Mouse (Mus musculus): ENCODE results near the gene Ralgapa2. TPM values are rescaled to one million over a fixed set of nuclear protein-coding genes. Genes with fewer than 3 reads are reported as not detected.

Ralgapa2 gene
- total and polyA plus RNA-seq, 3 experiments, result 14.5 to 41.3 (median 36.7) TPM

- TF ChIP-seq POLR2A (IDR thresholded peaks at IDR 0.05; ENCODE audit: insufficient read depth, low read depth, low read length) (no peak), EP300 (IDR thresholded peaks at IDR 0.05; ENCODE audit: insufficient read depth, low read depth, low read length) (no peak), CTCF (IDR thresholded peaks at IDR 0.05) (no peak)
- 1% methylated on average over 79 of the region's 86 CpGs for WGBS
- Histone ChIP-seq H3K79me2 (replicated peaks; ENCODE audit: control insufficient read depth, insufficient read depth, low read length) (no peaks in the 10 kb centered on the region), H3K4me3 (peak within 1 kb of the TSS; percentile 39), H3K4me1 (ENCODE audit: control insufficient read depth, insufficient read depth, low read length) (peaks cover 2% of the 10 kb centered on the region), H3K9ac (ENCODE audit: low read depth, low read length) (no peak within 1 kb of the TSS), H3K27me3 (ENCODE audit: control insufficient read depth, insufficient read depth, low read length) (peaks cover 47% of the 10 kb centered on the region), H3K36me3 (ENCODE audit: control insufficient read depth, insufficient read depth, low read length) (no peaks in the 10 kb centered on the region), H3K27ac (no peak within 1 kb of the TSS)
- intact Hi-C loops (cut with DNase I), result no loop called here
- DNase-seq, result peak; percentile 28 to 39
Observed at GRCm38 (mm10) chr2:146221076-146221928, 290.8 kb downstream of the Ralgapa2 start, which contains the start of gene Insm1. TSS of gene Insm1 (plus strand) at chr2:146221921.

DNA sequence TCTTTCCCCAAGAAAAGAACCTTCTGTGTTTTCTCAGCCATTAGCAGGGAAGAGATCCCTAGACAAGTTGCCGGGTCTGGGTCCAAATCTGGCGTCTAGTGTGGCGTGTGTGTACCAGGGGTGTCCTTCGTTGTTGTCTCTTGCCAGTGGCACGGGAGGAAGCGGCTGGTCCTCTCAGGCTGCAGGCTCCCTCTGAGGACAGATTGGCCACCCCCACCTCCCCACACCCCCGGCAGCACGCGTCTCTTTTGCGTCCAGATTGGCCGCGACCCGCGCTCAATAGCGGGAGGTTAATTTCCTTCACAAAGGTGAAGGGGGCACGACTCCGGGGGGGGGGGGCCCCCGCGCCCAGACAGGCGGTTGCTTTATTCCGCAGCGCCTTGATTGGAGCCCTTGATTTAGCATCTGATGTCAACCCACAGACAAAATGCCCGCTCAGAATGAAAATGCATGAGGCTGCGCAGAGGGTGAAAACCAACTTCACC lies 291.5 kb downstream of the Ralgapa2 start:
- WGBS, result 3% methylated on average over 24 of the region's 24 CpGs
- intact Hi-C loops (cut with DNase I), result no loop called here
- Histone ChIP-seq H3K27me3 (ENCODE audit: control insufficient read depth, insufficient read depth, low read length) (peaks cover 50% of the 10 kb centered on the region), H3K36me3 (ENCODE audit: control insufficient read depth, insufficient read depth, low read length) (no peaks in the 10 kb centered on the region), H3K9ac (ENCODE audit: low read depth, low read length) (no peak overlapping the region), H3K4me1 (ENCODE audit: control insufficient read depth, insufficient read depth, low read length) (peaks cover 2% of the 10 kb centered on the region), H3K79me2 (replicated peaks; ENCODE audit: control insufficient read depth, insufficient read depth, low read length) (no peaks in the 10 kb centered on the region), H3K27ac (no peak overlapping the region), H3K4me3 (no peak overlapping the region; the same call in 1 of the 2 replicates)
- no peak for TF ChIP-seq CTCF (IDR thresholded peaks at IDR 0.05)
- TF ChIP-seq EP300 (IDR thresholded peaks at IDR 0.05; ENCODE audit: insufficient read depth, low read depth, low read length), result no peak
- no peak for TF ChIP-seq POLR2A (IDR thresholded peaks at IDR 0.05; ENCODE audit: insufficient read depth, low read depth, low read length)
- DNase-seq, result no peak

GRCm38 (mm10) chr2:146219791-146220190 lies 292.4 kb downstream of the Ralgapa2 start:
- no peak for DNase-seq
- H3K27me3 ChIP-seq (ENCODE audit: control insufficient read depth, insufficient read depth, low read length), result peaks cover 50% of the 10 kb centered on the region
- intact Hi-C loops (cut with DNase I), result loop anchor here (10.0 kb wide), 1 partner anchor 195 kb away; no protein-coding TSS in a partner anchor
- no peak overlapping the region for H3K9ac ChIP-seq (ENCODE audit: low read depth, low read length)
- WGBS, result 15% methylated on average over 11 of the region's 11 CpGs
- no peak for TF ChIP-seq EP300 (IDR thresholded peaks at IDR 0.05; ENCODE audit: insufficient read depth, low read depth, low read length)
- no peak for TF ChIP-seq POLR2A (IDR thresholded peaks at IDR 0.05; ENCODE audit: insufficient read depth, low read depth, low read length)
- no peak for TF ChIP-seq CTCF (IDR thresholded peaks at IDR 0.05)
- H3K27ac ChIP-seq, result no peak overlapping the region
- H3K79me2 ChIP-seq (replicated peaks; ENCODE audit: control insufficient read depth, insufficient read depth, low read length), result no peaks in the 10 kb centered on the region
- H3K4me3 ChIP-seq, result no peak overlapping the region
- peaks cover 2% of the 10 kb centered on the region for H3K4me1 ChIP-seq (ENCODE audit: control insufficient read depth, insufficient read depth, low read length)
- no peaks in the 10 kb centered on the region for H3K36me3 ChIP-seq (ENCODE audit: control insufficient read depth, insufficient read depth, low read length)

DNA sequence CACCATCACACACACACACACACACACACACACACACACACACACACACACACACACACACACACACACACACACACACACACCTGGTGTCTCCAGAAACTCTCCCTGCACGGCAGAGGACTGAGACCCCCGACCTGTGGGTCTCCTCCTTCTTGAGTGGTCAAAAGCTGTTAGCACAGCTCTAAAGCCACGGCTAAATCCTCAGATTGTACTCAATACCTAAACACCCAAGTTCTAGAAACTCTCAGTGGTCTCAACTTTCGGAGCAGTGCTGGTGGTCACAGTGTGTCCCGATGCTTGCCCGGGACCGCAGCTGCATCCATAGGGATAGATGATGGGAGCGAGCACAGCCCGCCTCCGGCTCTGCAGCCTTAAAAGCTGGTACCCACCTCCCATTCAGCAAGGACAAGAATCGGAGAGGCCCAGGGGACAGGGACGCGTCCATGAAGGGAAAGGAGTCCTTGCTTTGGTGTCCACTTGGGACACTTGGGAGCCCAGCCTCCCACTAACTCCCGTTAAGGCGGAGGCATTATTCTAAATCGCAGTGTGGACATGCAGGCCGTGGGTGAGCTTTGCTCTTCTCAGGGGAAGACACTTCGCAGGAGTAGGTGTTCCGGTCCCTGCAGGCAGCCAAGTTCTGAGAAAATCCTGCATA lies 293.1 kb downstream of the Ralgapa2 start:
- Histone ChIP-seq H3K79me2 (replicated peaks; ENCODE audit: control insufficient read depth, insufficient read depth, low read length) (no peaks in the 10 kb centered on the region), H3K4me3 (no peak overlapping the region), H3K9ac (ENCODE audit: low read depth, low read length) (no peak overlapping the region), H3K27ac (no peak overlapping the region), H3K4me1 (ENCODE audit: control insufficient read depth, insufficient read depth, low read length) (peaks cover 2% of the 10 kb centered on the region), H3K27me3 (ENCODE audit: control insufficient read depth, insufficient read depth, low read length) (peaks cover 50% of the 10 kb centered on the region), H3K36me3 (ENCODE audit: control insufficient read depth, insufficient read depth, low read length) (no peaks in the 10 kb centered on the region)
- DNase-seq, result peak in 1 of 2 experiments; percentile 23
- no peak for TF ChIP-seq EP300 (IDR thresholded peaks at IDR 0.05; ENCODE audit: insufficient read depth, low read depth, low read length)
- no peak for TF ChIP-seq CTCF (IDR thresholded peaks at IDR 0.05)
- no peak for TF ChIP-seq POLR2A (IDR thresholded peaks at IDR 0.05; ENCODE audit: insufficient read depth, low read depth, low read length)
- WGBS, result 7% methylated on average over 19 of the region's 19 CpGs
- intact Hi-C loops (cut with DNase I), result loop anchor here (10.0 kb wide), 1 partner anchor 196 kb away; no protein-coding TSS in a partner anchor

DNA sequence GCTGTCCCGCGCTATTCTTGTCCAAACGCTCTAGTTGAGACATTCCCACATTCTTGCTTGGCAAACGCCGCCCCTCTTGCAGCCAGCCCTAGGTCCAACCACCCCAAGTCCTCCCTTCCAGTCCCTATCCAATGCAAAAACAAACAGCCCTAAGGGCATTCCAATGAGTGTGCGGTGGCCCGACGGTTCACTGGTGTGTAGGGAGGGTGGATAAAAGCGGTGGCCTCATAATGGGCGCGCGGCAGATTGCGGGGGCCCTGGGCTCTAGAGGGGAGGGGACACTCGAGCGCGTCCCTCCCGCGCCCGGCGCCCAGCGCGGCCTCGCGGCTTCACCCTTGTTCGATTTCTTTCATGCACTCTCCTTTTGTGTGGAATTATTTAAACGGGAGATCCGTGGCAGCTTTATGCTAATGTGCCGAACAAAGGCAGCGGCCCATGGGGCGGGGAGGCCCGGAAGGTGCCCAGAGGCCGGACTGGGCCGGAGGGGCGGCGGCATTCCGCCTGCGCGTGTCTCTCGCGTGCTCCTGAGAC lies 293.9 kb downstream of the Ralgapa2 start:
- DNase-seq, result no peak
- Histone ChIP-seq H3K4me3 (peak overlapping the region; percentile 1; the same call in 1 of the 2 replicates), H3K9ac (ENCODE audit: low read depth, low read length) (no peak overlapping the region), H3K36me3 (ENCODE audit: control insufficient read depth, insufficient read depth, low read length) (no peaks in the 10 kb centered on the region), H3K27me3 (ENCODE audit: control insufficient read depth, insufficient read depth, low read length) (peaks cover 42% of the 10 kb centered on the region), H3K79me2 (replicated peaks; ENCODE audit: control insufficient read depth, insufficient read depth, low read length) (no peaks in the 10 kb centered on the region), H3K27ac (no peak overlapping the region), H3K4me1 (ENCODE audit: control insufficient read depth, insufficient read depth, low read length) (peaks cover 2% of the 10 kb centered on the region)
- intact Hi-C loops (cut with DNase I), result loop anchor here (10.0 kb wide), 1 partner anchor 197 kb away; no protein-coding TSS in a partner anchor
- 4% methylated on average over 40 of the region's 40 CpGs for WGBS
- no peak for TF ChIP-seq CTCF (IDR thresholded peaks at IDR 0.05)
- no peak for TF ChIP-seq EP300 (IDR thresholded peaks at IDR 0.05; ENCODE audit: insufficient read depth, low read depth, low read length)
- TF ChIP-seq POLR2A (IDR thresholded peaks at IDR 0.05; ENCODE audit: insufficient read depth, low read depth, low read length), result no peak
